Comparison of ENCODE assay signal across 27 mouse cellular contexts in genomic region chr9:124103199-124103598, GRCm38 (mm10). TPM values are rescaled to one million over a fixed set of nuclear protein-coding genes. Genes with fewer than 3 reads are reported as not detected.
A peak's percentile ranks its signal among the peaks of the same experiment; 100 is the strongest.
DNase-seq lines count a peak whose midpoint lies in the region; ATAC-seq and TF ChIP-seq lines count a peak whose summit lies in the region.
"Had no signal": no experiment of that assay in that cellular context is flagged by ENCODE, and none has a peak within 500 bp of the region (broad histone marks: within the 10 kb centered on the region; RNA-seq: fewer than 3 reads in every experiment).

No protein-coding gene starts in this region.

- H3K4me1 ChIP-seq in bone marrow macrophage, adult 2 months (ENCODE audit: control insufficient read depth, insufficient read depth, low read length) = peaks cover 16% of the 10 kb centered on the region
- peaks cover 25% of the 10 kb centered on the region for H3K4me1 ChIP-seq in liver, embryonic 13.5 days (replicated peaks)
- H3K4me1 ChIP-seq in midbrain, embryonic 14.5 days (ENCODE audit: control insufficient read depth, insufficient read depth, low read length) = no peaks in the 10 kb centered on the region
- H3K4me1 ChIP-seq in hindbrain, embryonic 14.5 days (replicated peaks; ENCODE audit: control insufficient read depth, insufficient read depth, low read length) = no peaks in the 10 kb centered on the region
- H3K4me1 ChIP-seq: embryonic facial prominence, embryonic 13.5 days; forebrain, embryonic 13.5 days; heart, embryonic 10.5 days; limb, embryonic 15.5 days; midbrain, embryonic 10.5 days had no signal

- peak; percentile 68 for ATAC-seq in liver, embryonic 13.5 days (ENCODE audit: low read depth)
- ATAC-seq in megakaryocyte, adult 5-6 weeks (ENCODE audit: poor library complexity, severe bottlenecking) = peak; percentile 66
- ATAC-seq in midbrain, embryonic 14.5 days (ENCODE audit: low FRiP score, low TSS enrichment) = no peak
- ATAC-seq in hindbrain, embryonic 14.5 days (ENCODE audit: low FRiP score) = no peak
- ATAC-seq: forebrain, embryonic 13.5 days; hindbrain, postnatal 0 days had no signal

- no peak overlapping the region for H3K4me3 ChIP-seq in bone marrow macrophage, adult 2 months (ENCODE audit: insufficient read depth, low read length)
- no peak overlapping the region for H3K4me3 ChIP-seq in liver, embryonic 13.5 days (replicated peaks)
- no peak overlapping the region for H3K4me3 ChIP-seq in midbrain, embryonic 14.5 days (replicated peaks; ENCODE audit: low read depth, low read length)
- no peak overlapping the region for H3K4me3 ChIP-seq in hindbrain, embryonic 14.5 days (replicated peaks; ENCODE audit: low read length)
- H3K4me3 ChIP-seq: embryonic facial prominence, embryonic 13.5 days; forebrain, embryonic 13.5 days; gastrocnemius, adult 2 months; heart, embryonic 10.5 days; left cerebral cortex, adult 2 months; limb, embryonic 15.5 days; midbrain, embryonic 10.5 days had no signal

- H3K9me3 ChIP-seq in liver, embryonic 13.5 days (replicated peaks) = no peaks in the 10 kb centered on the region
- no peaks in the 10 kb centered on the region for H3K9me3 ChIP-seq in midbrain, embryonic 14.5 days (ENCODE audit: control insufficient read depth, low read length)
- no peaks in the 10 kb centered on the region for H3K9me3 ChIP-seq in hindbrain, embryonic 14.5 days (ENCODE audit: control insufficient read depth, low read length)
- H3K9me3 ChIP-seq: embryonic facial prominence, embryonic 13.5 days; forebrain, embryonic 13.5 days; heart, embryonic 10.5 days; limb, embryonic 15.5 days; midbrain, embryonic 10.5 days had no signal

- DNase-seq in CD4-positive helper T cell, adult 2 months (ENCODE audit: low read depth, low spot score) = peak; percentile 53
- no peak for DNase-seq in liver, embryonic 13.5 days
- no peak for DNase-seq in midbrain, embryonic 14.5 days
- DNase-seq in hindbrain, embryonic 14.5 days (ENCODE audit: low spot score) = no peak
- no peak for DNase-seq in layer of hippocampus, postnatal 14 days (ENCODE audit: low spot score in 2 of 2)
- DNase-seq in adrenal gland, adult 2 months = no peak
- DNase-seq: adrenal gland, postnatal 36 days; cerebellum, adult 11-12 months; cerebellum, postnatal 14 days; gastrocnemius, adult 2 months; heart, postnatal 4 days; kidney, adult 18-20 months; kidney, postnatal 4 days; layer of hippocampus, adult 9-11 months; left cerebral cortex, postnatal 4 days; thymus, adult 2 months had no signal

- no peaks in the 10 kb centered on the region for H3K36me3 ChIP-seq in liver, embryonic 13.5 days
- H3K36me3 ChIP-seq in midbrain, embryonic 14.5 days (ENCODE audit: control insufficient read depth, insufficient read depth, low read length) = no peaks in the 10 kb centered on the region
- H3K36me3 ChIP-seq in hindbrain, embryonic 14.5 days (replicated peaks; ENCODE audit: control insufficient read depth, insufficient read depth) = no peaks in the 10 kb centered on the region
- H3K36me3 ChIP-seq: embryonic facial prominence, embryonic 13.5 days; heart, embryonic 10.5 days; limb, embryonic 15.5 days; midbrain, embryonic 10.5 days had no signal

- H3K27ac ChIP-seq in bone marrow macrophage, adult 2 months (ENCODE audit: insufficient read depth, low read depth, low read length) = peak overlapping the region; percentile 50
- no peak overlapping the region for H3K27ac ChIP-seq in liver, embryonic 13.5 days
- H3K27ac ChIP-seq in midbrain, embryonic 14.5 days (replicated peaks; ENCODE audit: low read depth, low read length) = no peak overlapping the region
- H3K27ac ChIP-seq in hindbrain, embryonic 14.5 days = no peak overlapping the region
- H3K27ac ChIP-seq: embryonic facial prominence, embryonic 13.5 days; forebrain, embryonic 13.5 days; gastrocnemius, adult 2 months; heart, embryonic 10.5 days; hindbrain, postnatal 0 days; left cerebral cortex, adult 2 months; limb, embryonic 15.5 days; midbrain, embryonic 10.5 days; stomach, postnatal 0 days had no signal

- 11% methylated on average over 1 of the region's 1 CpGs for WGBS in liver, embryonic 13.5 days (ENCODE audit: insufficient replicate concordance)
- WGBS in midbrain, embryonic 14.5 days = 75% methylated on average over 1 of the region's 1 CpGs
- 78% methylated on average over 1 of the region's 1 CpGs for WGBS in hindbrain, embryonic 14.5 days

- no peak for TF ChIP-seq CTCF in bone marrow macrophage, adult 2 months (IDR thresholded peaks at IDR 0.05; ENCODE audit: low read depth, low read length)

- 0 out of 2 replicates have a peak overlapping the region, but pooled peaks have one; percentile 17 for H3K9ac ChIP-seq in liver, embryonic 13.5 days
- H3K9ac ChIP-seq in midbrain, embryonic 14.5 days (replicated peaks; ENCODE audit: low read length) = no peak overlapping the region
- no peak overlapping the region for H3K9ac ChIP-seq in hindbrain, embryonic 14.5 days
- H3K9ac ChIP-seq: embryonic facial prominence, embryonic 13.5 days; forebrain, embryonic 13.5 days; limb, embryonic 15.5 days had no signal

- no peak overlapping the region for H3K4me2 ChIP-seq in liver, embryonic 13.5 days
- no peak overlapping the region for H3K4me2 ChIP-seq in midbrain, embryonic 14.5 days (ENCODE audit: low read length)
- H3K4me2 ChIP-seq in hindbrain, embryonic 14.5 days (replicated peaks) = no peak overlapping the region
- H3K4me2 ChIP-seq: embryonic facial prominence, embryonic 13.5 days; forebrain, embryonic 13.5 days; limb, embryonic 15.5 days had no signal

- no peaks in the 10 kb centered on the region for H3K27me3 ChIP-seq in liver, embryonic 13.5 days
- no peaks in the 10 kb centered on the region for H3K27me3 ChIP-seq in midbrain, embryonic 14.5 days (ENCODE audit: control insufficient read depth, insufficient read depth, low read length)
- no peaks in the 10 kb centered on the region for H3K27me3 ChIP-seq in hindbrain, embryonic 14.5 days (ENCODE audit: control insufficient read depth, insufficient read depth, low read length)
- H3K27me3 ChIP-seq: embryonic facial prominence, embryonic 13.5 days; forebrain, embryonic 13.5 days; limb, embryonic 15.5 days had no signal

- TF ChIP-seq POLR2A in bone marrow macrophage, adult 2 months (IDR thresholded peaks at IDR 0.05; ENCODE audit: borderline replicate concordance, low read depth, low read length) = no peak

RNA-seq across cellular contexts. Expression of gene Ccr2, which starts 1.4 kb away (rescaled TPM):
- 126 and 129 TPM in 2 replicates for polyA plus RNA-seq in bone marrow macrophage, adult 2 months (2012; ENCODE audit: insufficient read depth, insufficient read length, missing spikeins)
- 3.9 and 4.5 TPM in 2 replicates for polyA plus RNA-seq in liver, embryonic 13.5 days (2015; fragmentation: Nextera tagmentation; extraction: Ambion mirVana)
- 1,125 and 1,272 TPM in 2 replicates for total RNA-seq in megakaryocyte, adult 5-6 weeks (2015)
- total RNA-seq in megakaryocyte, adult 5-6 weeks (2017) = 1,533 and 1,632 TPM in 2 replicates
- polyA plus RNA-seq in midbrain, embryonic 14.5 days (2014; fragmentation: Nextera tagmentation; extraction: Ambion mirVana) = 0.54 TPM in 1 of 2 replicates, not detected in the other
- polyA plus RNA-seq in hindbrain, embryonic 14.5 days (2014; fragmentation: Nextera tagmentation; extraction: Ambion mirVana) = 0.31 and 0.33 TPM in 2 replicates
- total RNA-seq in layer of hippocampus, postnatal 14 days (2021) = under 1 TPM; 0.17 to 0.30 TPM
- 1 to 10 TPM in 1 of 2 experiments, under 1 TPM in 1; 0.95 to 4.4 TPM for total RNA-seq in adrenal gland, adult 2 months (2021)
- polyA plus RNA-seq in adrenal gland, adult 2 months (2012; rRNA removed) = 0.43 and 0.55 TPM in 2 replicates
- total RNA-seq: hindbrain, postnatal 0 days had no signal
- polyA plus RNA-seq: C2C12 had no signal

RNA-seq across cellular contexts. Expression of gene Ccr5, which starts 18.1 kb away (rescaled TPM):
- polyA plus RNA-seq in bone marrow macrophage, adult 2 months (2012; ENCODE audit: insufficient read depth, insufficient read length, missing spikeins) = 370 and 381 TPM in 2 replicates
- 1.4 and 1.6 TPM in 2 replicates for polyA plus RNA-seq in liver, embryonic 13.5 days (2015; fragmentation: Nextera tagmentation; extraction: Ambion mirVana)
- 7.1 and 7.6 TPM in 2 replicates for total RNA-seq in megakaryocyte, adult 5-6 weeks (2015)
- 2.5 and 3.5 TPM in 2 replicates for total RNA-seq in megakaryocyte, adult 5-6 weeks (2017)
- 0.39 and 1.3 TPM in 2 replicates for polyA plus RNA-seq in midbrain, embryonic 14.5 days (2014; fragmentation: Nextera tagmentation; extraction: Ambion mirVana)
- 0.93 and 1.5 TPM in 2 replicates for polyA plus RNA-seq in hindbrain, embryonic 14.5 days (2014; fragmentation: Nextera tagmentation; extraction: Ambion mirVana)
- 10 to 100 TPM in 1 of 2 experiments, 1 to 10 TPM in 1; 8.0 to 11.3 TPM for total RNA-seq in layer of hippocampus, postnatal 14 days (2021)
- 1 to 10 TPM; 2.4 to 6.1 TPM for total RNA-seq in adrenal gland, adult 2 months (2021)
- polyA plus RNA-seq in adrenal gland, adult 2 months (2012; rRNA removed) = 0.36 and 0.39 TPM in 2 replicates
- polyA plus RNA-seq: C2C12 had no signal

Comparison
In these comparisons a context has a peak if more than half of its experiments do, and no peak if none do; other contexts are left out.
1. ATAC-seq: peak in liver, embryonic 13.5 days (single experiment) and megakaryocyte, adult 5-6 weeks (single experiment); none in midbrain, embryonic 14.5 days (single experiment) and hindbrain, embryonic 14.5 days (single experiment).
2. RNA of gene Ccr2, which starts 1.4 kb away (polyA plus RNA-seq): 126 to 129 TPM in bone marrow macrophage, adult 2 months; 3.9 to 4.5 TPM in liver, embryonic 13.5 days, 0.54 TPM in midbrain, embryonic 14.5 days, 0.43 to 0.55 TPM in adrenal gland, adult 2 months and 0.31 to 0.33 TPM in hindbrain, embryonic 14.5 days; every median in the first group is over 10 times any median in the second.
3. RNA of gene Ccr5, which starts 18.1 kb away (polyA plus RNA-seq): 370 to 381 TPM in bone marrow macrophage, adult 2 months; 0.93 to 1.5 TPM in hindbrain, embryonic 14.5 days, 1.4 to 1.6 TPM in liver, embryonic 13.5 days, 0.39 to 1.3 TPM in midbrain, embryonic 14.5 days and 0.36 to 0.39 TPM in adrenal gland, adult 2 months; every median in the first group is over 100 times any median in the second.